Mouse (Mus musculus): ENCODE data around the gene C5ar2. TPM values are rescaled to one million over a fixed set of nuclear protein-coding genes. Genes with fewer than 3 reads are reported as not detected.
A peak's percentile ranks its signal among the peaks of the same experiment; 100 is the strongest.
"Not testable (repeated sequence)": the region's sequence is repeated elsewhere in the genome, so short reads cannot be mapped to it uniquely, and the experiment has no call there.

C5ar2 gene
- under 1 TPM; 0.20 TPM for total RNA-seq (2021)
- long read RNA-seq, experiment 1: 0 reads
- long read RNA-seq, experiment 2: 0 reads

GRCm38 (mm10) chr7:16244067-16244466 lies at the start of gene C5ar2:
C5ar2 (minus strand) TSS chr7:16244154.
- no peak for DNase-seq
- intact Hi-C loops (cut with DNase I): no loop called here

- intact Hi-C loops (cut with DNase I): no loop called here
- no peak for DNase-seq
Measured at GRCm38 (mm10) chr7:16287791-16288190, 43.8 kb upstream of the C5ar2 start.

GRCm38 (mm10) chr7:16287016-16287415 lies 43.1 kb upstream of the C5ar2 start:
- no peak for DNase-seq
- intact Hi-C loops (cut with DNase I): no loop called here

- DNase-seq: peak; percentile 100
- intact Hi-C loops (cut with DNase I): no loop called here
Measured at GRCm38 (mm10) chr7:16286026-16286961, 42.3 kb upstream of the C5ar2 start, which contains the start of gene Ccdc9. Ccdc9 (minus strand) TSS chr7:16286795.

GRCm38 (mm10) chr7:16285450-16286025 lies 41.6 kb upstream of the C5ar2 start:
- intact Hi-C loops (cut with DNase I): no loop called here
- DNase-seq: peak; percentile 76 to 81

GRCm38 (mm10) chr7:16284904-16285303 lies 41.0 kb upstream of the C5ar2 start:
- intact Hi-C loops (cut with DNase I): no loop called here

GRCm38 (mm10) chr7:16284001-16284400 lies 40.0 kb upstream of the C5ar2 start:
- no peak for DNase-seq
- intact Hi-C loops (cut with DNase I): no loop called here

More at GRCm38 (mm10) chr7:16284904-16285303, 41.0 kb upstream of the C5ar2 start:
- DNase-seq: no peak

- no peak for DNase-seq
Measured at GRCm38 (mm10) chr7:16282334-16282733, 38.4 kb upstream of the C5ar2 start.

GRCm38 (mm10) chr7:16280721-16281120 lies 36.8 kb upstream of the C5ar2 start:
- no peak for DNase-seq
- intact Hi-C loops (cut with DNase I): no loop called here

More at GRCm38 (mm10) chr7:16282334-16282733, 38.4 kb upstream of the C5ar2 start:
- intact Hi-C loops (cut with DNase I): no loop called here

GRCm38 (mm10) chr7:16274922-16275890 lies 31.3 kb upstream of the C5ar2 start:
- no peak for DNase-seq
- intact Hi-C loops (cut with DNase I): loop anchor here (5.0 kb wide), 1 partner anchor 298 kb away; no protein-coding TSS in a partner anchor

GRCm38 (mm10) chr7:16273766-16274140 lies 29.8 kb upstream of the C5ar2 start:
- intact Hi-C loops (cut with DNase I): loop anchor here (5.0 kb wide), 1 partner anchor 296 kb away; no protein-coding TSS in a partner anchor
- peak; percentile 31 to 74 for DNase-seq

GRCm38 (mm10) chr7:16273081-16273765 lies 29.3 kb upstream of the C5ar2 start, which contains the start of gene Inafm1:
Inafm1 (minus strand) TSS chr7:16273617.
- intact Hi-C loops (cut with DNase I): loop anchor here (5.0 kb wide), 1 partner anchor 296 kb away; no protein-coding TSS in a partner anchor
- peak; percentile 75 to 85 for DNase-seq

GRCm38 (mm10) chr7:16272681-16273080 lies 28.7 kb upstream of the C5ar2 start:
- DNase-seq: peak; percentile 31 to 51
- intact Hi-C loops (cut with DNase I): loop anchor here (5.0 kb wide), 1 partner anchor 295 kb away; no protein-coding TSS in a partner anchor

- intact Hi-C loops (cut with DNase I): loop anchor here (5.0 kb wide), 1 partner anchor 294 kb away; no protein-coding TSS in a partner anchor
- no peak for DNase-seq
Measured at GRCm38 (mm10) chr7:16271139-16271538, 27.2 kb upstream of the C5ar2 start.

- intact Hi-C loops (cut with DNase I); DNase-seq: not testable (repeated sequence)
Measured at GRCm38 (mm10) chr7:16266593-16266992, 22.6 kb upstream of the C5ar2 start.

GRCm38 (mm10) chr7:16265856-16266255 lies 21.9 kb upstream of the C5ar2 start:
- intact Hi-C loops (cut with DNase I): no loop called here
- no peak for DNase-seq

- intact Hi-C loops (cut with DNase I): loop anchor here (1.0 to 5.0 kb wide), 2 partner anchors 52 to 72 kb away; no protein-coding TSS in a partner anchor
- no peak for DNase-seq
Measured at GRCm38 (mm10) chr7:16263843-16264242, 19.9 kb upstream of the C5ar2 start.

GRCm38 (mm10) chr7:16263015-16263787 lies 19.2 kb upstream of the C5ar2 start:
- peak; percentile 60 to 75 for DNase-seq
- intact Hi-C loops (cut with DNase I): loop anchor here (1.0 to 5.0 kb wide), 2 partner anchors 51 to 71 kb away; no protein-coding TSS in a partner anchor

Data from gastrocnemius, postnatal 36 days (tissue).